Mouse (Mus musculus) mature B cell (primary cell): ENCODE measurements around the gene Cep152.

Experiments
- in situ Hi-C: fragments of 300-500 bp; cut with MboI; formaldehyde crosslinking; loops from 2 replicates; pipeline ENCODE4 v1.14.3; 2019

Cep152 gene

DNA sequence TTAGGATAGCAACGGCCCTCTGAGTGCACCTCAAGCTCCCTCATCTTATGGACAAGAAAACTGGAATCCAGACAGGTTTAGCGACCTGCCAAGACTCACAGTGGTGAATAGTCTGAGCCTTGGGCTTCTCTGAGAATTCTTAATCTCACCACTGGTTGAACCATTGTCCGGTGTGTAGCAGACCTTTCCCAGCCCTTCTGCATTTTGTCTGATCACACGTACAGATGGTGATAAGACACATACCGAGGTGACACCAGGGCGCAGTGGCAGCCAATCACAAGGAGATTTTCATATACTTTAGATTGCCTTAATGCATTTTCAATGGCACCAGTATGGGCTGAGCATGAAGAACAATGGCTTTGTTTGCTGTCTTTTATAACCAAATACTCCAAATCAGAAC, 3.6 kb upstream of the Cep152 start:
- in situ Hi-C loops = no loop called here

DNA sequence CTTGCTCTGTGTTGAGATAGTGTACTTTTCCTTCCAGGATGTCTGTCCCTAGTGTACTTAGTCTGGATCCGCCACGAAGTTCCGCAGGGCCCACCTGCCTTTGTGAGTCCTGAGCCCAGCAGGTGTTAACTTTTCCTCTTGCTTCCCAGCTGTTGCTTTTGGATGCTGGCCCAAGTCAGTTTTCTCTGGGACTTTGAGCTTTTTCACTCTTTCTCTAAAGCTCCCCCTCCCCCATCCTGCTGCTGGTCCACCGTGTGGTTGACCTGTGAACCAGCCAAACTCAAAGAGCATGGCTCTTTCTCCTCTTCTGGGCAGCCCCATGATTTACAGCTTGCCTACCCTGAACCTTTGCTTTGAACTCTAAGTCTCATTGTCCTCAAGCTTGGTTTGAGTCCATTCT, 1.6 kb upstream of the Cep152 start:
- in situ Hi-C loops = no loop called here

DNA sequence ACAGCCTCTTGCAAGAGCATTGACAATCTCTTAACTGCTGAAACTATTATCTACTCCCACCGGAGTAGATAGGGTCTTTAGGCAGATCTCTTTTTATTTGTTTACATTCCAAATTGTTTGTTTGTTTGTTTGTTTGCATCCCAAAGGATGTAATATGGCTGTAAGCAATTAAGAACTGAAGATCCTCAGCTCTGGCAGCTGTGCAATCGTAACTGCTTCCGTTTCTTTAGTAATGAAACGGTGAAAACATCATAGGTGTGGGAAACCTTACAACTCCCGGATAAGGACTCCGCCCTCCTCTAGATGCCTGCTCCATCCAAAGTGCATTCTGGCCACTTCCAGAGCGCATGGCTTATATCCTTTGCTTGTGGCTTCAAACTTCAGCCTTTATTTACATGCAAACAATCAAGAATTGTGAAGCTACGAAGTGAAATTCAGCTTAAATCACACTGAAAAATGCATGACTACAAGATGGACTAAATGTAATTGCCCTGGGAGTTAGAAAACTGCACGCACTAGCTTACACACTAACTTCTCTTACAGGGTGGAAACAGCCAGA, 707 bp downstream of the Cep152 start:
- in situ Hi-C loops = loop anchor here (25.0 kb wide), 1 partner anchor 362 kb away; no protein-coding TSS in a partner anchor

DNA sequence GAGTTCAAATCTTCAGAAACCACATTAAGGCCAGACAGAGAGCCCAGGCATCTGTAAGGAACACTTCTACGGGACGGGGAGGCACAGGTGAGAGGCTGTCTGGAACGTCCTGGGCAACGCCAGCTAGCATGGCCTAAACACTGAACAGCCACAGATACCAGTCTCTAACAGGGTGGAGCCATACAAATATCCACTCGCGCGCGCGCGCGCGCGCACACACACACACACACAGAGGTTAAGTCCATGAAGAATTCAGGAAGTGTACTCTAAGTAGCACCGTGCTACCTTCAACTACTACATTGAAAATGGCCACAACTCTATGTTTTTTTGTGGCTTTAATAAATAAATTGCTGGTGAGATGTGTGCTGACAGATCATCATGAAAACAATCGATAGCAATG, 1.7 kb downstream of the Cep152 start:
- in situ Hi-C loops = loop anchor here (25.0 kb wide), 1 partner anchor 361 kb away; no protein-coding TSS in a partner anchor

GRCm38 (mm10) chr2:125620213-125620907, 4.6 kb downstream of the Cep152 start:
- in situ Hi-C loops = loop anchor here (25.0 kb wide), 1 partner anchor 358 kb away; no protein-coding TSS in a partner anchor

DNA sequence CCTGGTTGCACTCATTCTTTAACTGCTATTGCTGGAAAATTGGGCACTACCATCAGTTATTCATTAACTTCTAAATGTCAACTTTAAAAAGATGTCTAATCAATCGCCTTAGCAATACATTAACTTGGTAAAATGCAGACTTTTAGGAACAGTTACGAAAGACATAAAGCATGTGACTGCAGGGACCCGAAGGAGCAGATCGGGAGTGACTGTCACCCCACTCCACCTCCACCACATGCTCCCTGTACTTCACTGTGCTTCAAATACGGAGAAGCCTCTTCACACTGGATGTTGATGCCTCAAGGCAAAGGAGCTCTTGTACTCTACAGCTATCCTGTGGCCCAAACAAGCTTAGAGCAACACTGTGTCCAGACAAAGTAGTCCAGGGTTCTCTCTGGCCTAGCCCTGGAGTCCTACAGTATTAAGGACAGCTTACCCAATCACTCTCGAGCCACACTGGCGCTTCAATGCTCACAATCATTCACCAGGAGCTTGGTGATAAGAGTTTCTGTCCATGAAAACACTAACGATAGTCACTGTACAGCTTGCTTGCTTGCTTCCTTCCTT, 9.0 kb downstream of the Cep152 start:
- in situ Hi-C loops = loop anchor here (25.0 kb wide), 1 partner anchor 354 kb away; no protein-coding TSS in a partner anchor

DNA sequence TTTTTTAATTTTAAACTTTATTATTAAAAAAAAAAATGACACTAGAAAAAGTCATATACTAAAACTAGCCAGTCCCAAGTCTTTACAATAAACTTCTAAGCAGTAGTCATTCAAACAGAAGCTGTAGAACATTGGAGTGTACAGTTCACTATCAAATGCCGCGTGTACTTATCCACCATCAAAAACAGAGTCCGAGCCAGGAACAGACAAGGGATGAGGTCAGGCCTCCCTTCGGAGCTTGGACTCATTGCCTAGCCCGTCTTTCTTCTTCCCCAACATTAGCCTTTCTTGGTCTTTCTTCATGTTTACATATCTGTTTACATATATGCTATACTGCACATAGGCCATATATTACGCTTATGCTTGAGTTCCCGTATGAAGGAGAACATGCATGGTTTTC, 9.5 kb downstream of the Cep152 start:
- in situ Hi-C loops = loop anchor here (25.0 kb wide), 1 partner anchor 353 kb away; no protein-coding TSS in a partner anchor

DNA sequence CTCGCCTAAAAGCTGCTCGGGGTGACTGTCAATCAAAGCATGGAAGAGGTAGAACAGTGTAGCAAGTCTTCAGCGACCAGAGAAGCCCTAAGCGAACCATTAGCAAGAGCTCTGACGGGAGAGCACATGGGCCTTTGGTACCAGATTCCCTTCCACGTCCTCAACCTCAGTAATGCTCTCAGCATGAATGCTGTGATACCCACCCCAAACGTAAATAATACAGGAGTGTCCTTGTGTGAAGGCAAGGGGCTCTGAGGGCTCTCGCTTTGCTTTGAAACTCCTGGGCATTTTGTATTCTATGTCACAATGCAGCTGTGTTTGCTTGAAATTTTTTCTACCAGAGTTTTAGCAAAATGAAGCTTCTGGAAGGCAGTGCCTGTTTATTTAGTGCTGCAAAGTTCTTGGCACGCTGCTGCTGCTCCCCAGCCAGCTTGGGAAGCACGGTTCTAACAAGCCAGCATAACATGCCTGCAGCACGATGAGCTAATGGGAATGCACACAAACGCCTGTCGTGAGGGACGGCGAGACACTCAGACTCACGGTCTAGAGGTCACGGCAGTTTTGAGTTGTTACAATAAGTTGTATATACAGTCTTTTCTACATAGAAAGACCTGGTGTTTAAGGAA, 18.6 kb downstream of the Cep152 start:
- in situ Hi-C loops = loop anchor here (25.0 kb wide), 1 partner anchor 344 kb away; no protein-coding TSS in a partner anchor

GRCm38 (mm10) chr2:125604646-125605045, 20.3 kb downstream of the Cep152 start:
- in situ Hi-C loops = loop anchor here (25.0 kb wide), 1 partner anchor 342 kb away; no protein-coding TSS in a partner anchor

- in situ Hi-C loops = loop anchor here (25.0 kb wide), 1 partner anchor 341 kb away; no protein-coding TSS in a partner anchor
Measured at GRCm38 (mm10) chr2:125602970-125603369, 21.9 kb downstream of the Cep152 start.

DNA sequence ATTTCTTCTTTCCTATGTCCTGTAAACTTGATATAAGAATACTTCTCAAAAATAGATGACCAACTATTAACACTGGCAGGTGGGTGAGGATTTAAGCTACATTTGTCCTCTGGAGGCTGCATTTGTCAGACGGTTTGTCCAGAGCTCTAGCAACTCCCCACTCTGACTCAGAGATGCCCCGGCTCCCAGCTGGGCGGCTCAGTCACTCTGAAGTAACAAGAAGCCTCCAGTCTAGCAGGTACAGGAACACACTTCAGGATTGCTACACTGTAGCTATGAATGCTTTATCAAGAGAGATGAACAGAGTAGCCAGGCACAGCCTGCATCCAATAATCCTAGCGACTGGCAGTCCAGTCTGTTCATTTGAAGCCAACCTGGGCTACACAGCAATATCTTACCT, 26.0 kb downstream of the Cep152 start:
- in situ Hi-C loops = no loop called here

DNA sequence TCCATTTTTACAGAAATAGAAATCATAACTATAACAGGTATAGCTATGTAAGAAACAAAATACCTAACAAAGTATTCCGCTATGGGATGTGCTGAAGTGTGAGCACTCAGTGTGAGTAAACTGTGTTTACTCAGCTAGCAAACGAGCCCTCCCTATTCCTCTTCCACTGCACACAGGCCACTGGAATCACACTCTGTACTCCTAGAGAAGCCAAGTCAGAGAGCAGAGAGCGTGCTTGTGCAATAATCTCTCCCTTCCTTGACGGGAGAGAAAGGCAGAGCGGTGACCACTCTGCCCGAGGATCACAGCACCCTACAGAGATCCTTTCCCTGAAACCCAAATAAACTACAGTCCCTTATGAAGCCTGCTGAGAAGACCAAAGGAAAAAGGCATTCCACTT, 26.7 kb downstream of the Cep152 start:
- in situ Hi-C loops = no loop called here

DNA sequence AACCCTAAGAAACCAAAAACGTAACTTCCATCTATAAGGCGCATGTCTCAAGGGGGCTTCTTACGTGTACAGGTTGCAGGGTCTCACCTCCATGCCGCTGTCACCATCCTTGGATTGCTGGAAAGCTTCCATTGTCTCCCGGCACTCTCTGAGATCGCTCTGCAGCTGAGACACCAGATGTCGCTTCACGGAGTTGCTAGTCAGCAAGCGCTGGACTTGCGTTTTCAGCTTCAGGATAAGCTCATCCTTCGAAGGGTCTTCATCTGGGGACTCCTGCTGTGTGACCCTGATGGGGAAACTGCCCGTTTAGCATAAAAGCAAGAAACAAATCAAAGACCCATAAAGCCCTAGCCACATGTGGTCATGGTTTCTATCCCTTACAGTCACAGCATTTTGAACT, 30.1 kb downstream of the Cep152 start:
- in situ Hi-C loops = no loop called here

DNA sequence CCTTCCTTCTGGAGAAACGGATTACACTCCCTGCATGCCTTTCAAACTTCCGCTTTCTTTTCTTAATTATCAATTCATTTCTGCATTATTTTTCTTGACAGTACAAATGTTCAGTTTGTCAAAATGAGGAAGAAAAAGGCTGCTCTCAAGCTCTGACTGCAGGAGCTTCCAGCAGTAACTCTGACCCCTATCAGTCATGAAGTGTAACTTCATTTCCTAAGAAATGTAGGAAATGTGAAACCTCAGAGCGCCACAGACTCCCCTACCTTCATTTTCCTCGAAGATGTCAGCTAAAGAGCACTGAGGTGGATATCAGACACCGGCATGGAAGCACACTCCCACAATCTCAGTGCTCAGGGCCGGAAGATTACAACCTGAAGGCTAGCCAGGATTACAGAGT, 30.8 kb downstream of the Cep152 start:
- in situ Hi-C loops = no loop called here

- in situ Hi-C loops = no loop called here
Measured at GRCm38 (mm10) chr2:125591895-125592294, 33.0 kb downstream of the Cep152 start.

GRCm38 (mm10) chr2:125589287-125589686, 35.6 kb downstream of the Cep152 start:
- in situ Hi-C loops = no loop called here

GRCm38 (mm10) chr2:125581081-125581480, 43.8 kb downstream of the Cep152 start:
- in situ Hi-C loops = no loop called here

DNA sequence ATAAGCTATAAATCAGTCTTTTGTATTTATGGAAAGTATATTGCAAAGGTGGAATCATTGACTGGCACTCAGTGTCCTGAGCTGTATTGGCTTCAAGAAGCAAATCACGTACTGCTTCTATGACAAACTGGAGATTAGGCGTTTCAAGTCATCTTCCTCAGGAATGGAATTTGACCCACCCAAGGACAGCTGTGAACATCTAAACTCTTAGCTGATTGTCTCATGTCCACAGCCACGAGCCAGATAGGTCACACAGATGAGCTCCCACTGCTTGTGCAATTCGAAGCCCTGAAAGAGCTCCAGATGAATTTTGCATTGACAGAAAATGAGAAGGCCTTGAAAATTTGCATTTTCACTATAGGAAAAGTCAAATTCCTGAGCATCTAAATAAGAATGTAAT, 47.2 kb downstream of the Cep152 start:
- in situ Hi-C loops = no loop called here

DNA sequence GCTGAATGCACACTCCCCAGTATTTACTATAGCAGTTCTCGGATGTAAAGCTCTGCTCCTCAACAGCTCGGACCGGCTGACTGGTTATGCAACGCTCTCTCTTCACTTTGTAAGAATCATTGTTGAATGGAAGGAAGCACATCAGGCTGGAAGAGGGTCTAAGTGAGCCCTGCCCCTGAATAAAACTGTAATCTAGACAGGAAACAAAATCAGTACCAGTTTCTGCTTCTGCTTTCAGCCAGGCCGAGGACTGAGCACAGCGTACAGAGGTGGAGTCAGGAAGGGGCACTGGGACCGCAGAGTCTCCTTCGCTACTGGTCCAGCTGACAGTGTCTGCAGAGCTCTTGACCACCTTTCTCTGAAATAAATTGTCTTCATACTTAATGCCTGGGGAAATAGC, 48.4 kb downstream of the Cep152 start:
- in situ Hi-C loops = no loop called here

DNA sequence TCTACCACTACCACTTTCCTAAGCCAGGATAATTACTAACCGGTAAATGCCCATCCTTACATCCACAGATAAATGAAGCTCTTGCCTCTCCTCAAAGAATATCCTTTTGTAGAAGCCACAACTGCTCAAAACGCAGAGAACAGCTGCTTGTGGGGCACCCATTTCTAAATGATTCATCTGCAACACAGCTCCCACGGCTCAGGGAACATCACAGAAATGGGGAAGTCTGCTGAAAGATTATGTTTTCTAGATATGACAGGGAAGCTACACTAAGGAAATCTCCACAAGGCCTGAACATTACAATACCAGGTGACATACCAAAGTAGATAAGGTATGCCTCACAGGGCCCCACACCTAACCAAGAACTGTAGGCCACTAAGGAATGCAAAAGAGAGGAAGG, 49.1 kb downstream of the Cep152 start:
- in situ Hi-C loops = no loop called here

GRCm38 (mm10) chr2:125563884-125564283, 61.0 kb downstream of the Cep152 start:
- in situ Hi-C loops = no loop called here

DNA sequence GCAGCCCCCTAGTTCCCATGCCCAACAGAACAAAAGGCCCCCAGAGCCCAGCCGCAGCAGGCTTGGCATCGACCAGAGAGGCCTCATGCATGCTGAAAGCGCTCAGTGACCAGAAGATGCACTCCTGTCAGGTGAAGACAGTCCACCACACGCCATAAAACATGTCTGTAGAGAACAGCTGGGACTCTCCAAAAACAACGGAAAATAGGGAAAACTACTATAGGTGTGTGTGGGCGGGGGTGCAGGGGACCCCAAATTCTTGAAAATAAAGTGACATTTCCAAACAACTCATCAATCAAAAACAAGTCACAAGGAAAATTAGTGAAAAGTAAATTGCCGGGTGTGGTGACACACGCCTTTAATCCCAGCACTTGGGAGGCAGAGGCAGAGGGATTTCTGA, 62.5 kb downstream of the Cep152 start:
- in situ Hi-C loops = no loop called here

- in situ Hi-C loops = no loop called here
Measured at GRCm38 (mm10) chr2:125560037-125560436, 64.9 kb downstream of the Cep152 start.
